Mouse (Mus musculus) CH12.LX (cell line): ENCODE measurements around the gene Kcnh3. TPM values are rescaled to one million over a fixed set of nuclear protein-coding genes. Genes with fewer than 3 reads are reported as not detected.
"Not testable (repeated sequence)": the region's sequence is repeated elsewhere in the genome, so short reads cannot be mapped to it uniquely, and the experiment has no call there.

Experiments
- DNase-seq: peaks from one replicate; pipeline ENCODE4 v3.0.0-alpha.2; 2013; ENCODE audit errors: extremely low read depth
- H3K27ac ChIP-seq: 2 replicates; pipeline ENCODE4 v1.5.1; 2012; ENCODE audit warnings: low read depth, mild to moderate bottlenecking, control low read depth, moderate library complexity; ENCODE audit not compliant: insufficient read depth
- H3K27me3 ChIP-seq: replicated peaks from 2 replicates; pipeline ENCODE3; 2012; ENCODE audit warnings: inconsistent platforms
- H3K36me3 ChIP-seq, 2 experiments: replicated peaks in 1 of 2; 2 replicates each; pipeline versions ENCODE3 to v1.6.1; 2012; ENCODE audit warnings: inconsistent platforms in 1 of 2, low read length in 1 of 2, mild to moderate bottlenecking in 1 of 2, mixed read lengths in 1 of 2, moderate library complexity in 1 of 2; ENCODE audit not compliant: control insufficient read depth in 1 of 2, insufficient read depth in 1 of 2
- H3K4me1 ChIP-seq, 2 experiments: 2 replicates each; pipeline ENCODE4 v1.6.1; 2012; ENCODE audit warnings: inconsistent platforms in 1 of 2, moderate library complexity in 1 of 2; ENCODE audit not compliant: insufficient read depth in 2 of 2, control insufficient read depth in 1 of 2
- H3K4me2 ChIP-seq: 2 replicates; pipeline ENCODE4 v1.6.1; 2012; ENCODE audit warnings: low read depth, mild to moderate bottlenecking, control low read depth; ENCODE audit not compliant: poor library complexity, insufficient read depth, severe bottlenecking
- H3K4me3 ChIP-seq, 3 experiments: fragments of 150-350 bp in 1 of 3; sonication (generic) in 1 of 3; replicated peaks in 1 of 3; 2 replicates each; pipeline versions ENCODE3 to v1.5.1; 2011 to 2012; ENCODE audit warnings: low read depth in 2 of 3, low read length in 2 of 3, mild to moderate bottlenecking in 2 of 3, moderate library complexity in 2 of 3, control low read depth in 1 of 3, improper control_type of control experiment in 1 of 3, inconsistent platforms in 1 of 3, mixed read lengths in 1 of 3; ENCODE audit not compliant: poor library complexity in 1 of 3
- H3K79me2 ChIP-seq: replicated peaks from 2 replicates; pipeline ENCODE4 v1.6.1; 2012; ENCODE audit warnings: mild to moderate bottlenecking, moderate library complexity; ENCODE audit not compliant: control insufficient read depth, poor library complexity, insufficient read depth, severe bottlenecking; ENCODE audit errors: extremely low read depth
- H3K9ac ChIP-seq: 2 replicates; pipeline ENCODE4 v1.6.1; 2012; ENCODE audit warnings: low read depth, mild to moderate bottlenecking, control low read depth, moderate library complexity; ENCODE audit not compliant: insufficient read depth
- H3K9me3 ChIP-seq: replicated peaks from 2 replicates; pipeline ENCODE3; 2012; ENCODE audit warnings: low read length, inconsistent platforms, mixed read lengths
- BHLHE40 ChIP-seq: IDR thresholded peaks from 2 replicates; pipeline ENCODE4 v1.6.1; 2011; ENCODE audit warnings: mild to moderate bottlenecking, low read depth, low read length, improper control_type of control experiment
- CTCF ChIP-seq, 2 experiments: IDR thresholded peaks in 1 of 2; conservative IDR thresholded peaks in 1 of 2; 2 replicates each; pipeline ENCODE4 v1.5.1; 2011 to 2012; ENCODE audit warnings: low read depth in 2 of 2, low read length in 2 of 2, improper control_type of control experiment in 1 of 2, inconsistent platforms in 1 of 2, mild to moderate bottlenecking in 1 of 2, moderate library complexity in 1 of 2
- E2F4 ChIP-seq: IDR thresholded peaks from 2 replicates; pipeline ENCODE4 v1.6.1; 2011; ENCODE audit warnings: low read depth, low read length, improper control_type of control experiment; ENCODE audit not compliant: insufficient replicate concordance
- EP300 ChIP-seq: IDR thresholded peaks from 2 replicates; pipeline ENCODE4 v1.6.1; 2011; ENCODE audit warnings: low read length, improper control_type of control experiment
- ETS1 ChIP-seq: conservative IDR thresholded peaks from 2 replicates; pipeline ENCODE4 v1.6.1; 2012; ENCODE audit warnings: low read depth, mild to moderate bottlenecking, inconsistent platforms, low read length, improper control_type of control experiment, moderate library complexity
- GABPA ChIP-seq: IDR thresholded peaks from 2 replicates; pipeline ENCODE4 v1.6.1; 2012; ENCODE audit warnings: low read depth, low read length, improper control_type of control experiment, inconsistent platforms; ENCODE audit not compliant: insufficient replicate concordance
- JUN ChIP-seq: IDR thresholded peaks from 2 replicates; pipeline ENCODE4 v1.6.1; 2011; ENCODE audit warnings: low read depth, mild to moderate bottlenecking, low read length, improper control_type of control experiment, moderate library complexity; ENCODE audit not compliant: insufficient read depth
- JUND ChIP-seq: conservative IDR thresholded peaks from 2 replicates; pipeline ENCODE4 v1.6.1; 2011; ENCODE audit warnings: low read depth, low read length, improper control_type of control experiment
- MAFK ChIP-seq: IDR thresholded peaks from 2 replicates; pipeline ENCODE4 v1.6.1; 2011; ENCODE audit warnings: low read length, improper control_type of control experiment; ENCODE audit not compliant: insufficient replicate concordance
- MEF2A ChIP-seq: IDR thresholded peaks from 2 replicates; pipeline ENCODE4 v1.6.1; 2014; ENCODE audit warnings: low read depth, mild to moderate bottlenecking, inconsistent platforms, low read length, improper control_type of control experiment, borderline replicate concordance
- MXI1 ChIP-seq: IDR thresholded peaks from 2 replicates; pipeline ENCODE4 v1.6.1; 2011; ENCODE audit warnings: mild to moderate bottlenecking, low read depth, low read length, improper control_type of control experiment
- POLR2A ChIP-seq: IDR thresholded peaks from 2 replicates; pipeline ENCODE4 v1.6.1; 2011; ENCODE audit warnings: low read depth, mild to moderate bottlenecking, improper control_type of control experiment, low read length
- POLR2AphosphoS2 ChIP-seq: IDR thresholded peaks from 2 replicates; pipeline ENCODE4 v1.6.1; 2011; ENCODE audit warnings: low read depth, low read length, improper control_type of control experiment
- RCOR1 ChIP-seq: conservative IDR thresholded peaks from 2 replicates; pipeline ENCODE4 v1.6.1; 2012; ENCODE audit warnings: low read depth, mild to moderate bottlenecking, inconsistent platforms, low read length, improper control_type of control experiment
- SIN3A ChIP-seq: IDR thresholded peaks from 2 replicates; pipeline ENCODE4 v1.6.1; 2012; ENCODE audit warnings: low read length, improper control_type of control experiment, inconsistent platforms
- TBP ChIP-seq: conservative IDR thresholded peaks from 2 replicates; pipeline ENCODE4 v1.6.1; 2011; ENCODE audit warnings: low read depth, low read length, improper control_type of control experiment
- USF1 ChIP-seq: IDR thresholded peaks from 2 replicates; pipeline ENCODE4 v1.6.1; 2014; ENCODE audit warnings: low read depth, mild to moderate bottlenecking, inconsistent platforms, low read length, improper control_type of control experiment
- ZC3H11A ChIP-seq: IDR thresholded peaks from 2 replicates; pipeline ENCODE4 v1.6.1; 2012; ENCODE audit warnings: low read depth, mild to moderate bottlenecking, inconsistent platforms, low read length, improper control_type of control experiment
- ZKSCAN1 ChIP-seq: IDR thresholded peaks from 2 replicates; pipeline ENCODE4 v1.6.1; 2012; ENCODE audit warnings: low read depth, inconsistent platforms, low read length, improper control_type of control experiment, borderline replicate concordance
- dilution Hi-C: fragments of 300-500 bp; cut with MboI; formaldehyde crosslinking; loops from 2 replicates; pipeline ENCODE4 v1.14.3; 2020; ENCODE audit warnings: low sequenced_read_pairs; ENCODE audit not compliant: extremely low pct_unique_long_range_greater_than_20kb, extremely low pct_ligation_motif_present
- in situ Hi-C: fragments of 300-500 bp; cut with MboI; formaldehyde crosslinking; loops from 3 replicates; pipeline ENCODE4 v1.14.3; 2019; ENCODE audit warnings: low sequenced_read_pairs, low pct_ligation_motif_present, low pct_unique_long_range_greater_than_20kb, mixed read lengths
- polyA plus RNA-seq: library from polyadenylated mRNA; unstranded; fragments of >175 nt; gene quantifications from 2 replicates; pipeline ENCODE4 v1.2.1, GENCODE M21; 2012; ENCODE audit warnings: low read depth; ENCODE audit not compliant: insufficient read length
- total RNA-seq, 2 experiments: library from RNA; depleted of rRNA; stranded (reverse); fragments of 300-350 nt in 1 of 2; fragments of >200 nt in 1 of 2; gene quantifications; 2 replicates each; pipeline ENCODE4 v1.2.3; 2012 to 2014

Kcnh3 gene
- total and polyA plus RNA-seq, 3 experiments: not detected

DNA sequence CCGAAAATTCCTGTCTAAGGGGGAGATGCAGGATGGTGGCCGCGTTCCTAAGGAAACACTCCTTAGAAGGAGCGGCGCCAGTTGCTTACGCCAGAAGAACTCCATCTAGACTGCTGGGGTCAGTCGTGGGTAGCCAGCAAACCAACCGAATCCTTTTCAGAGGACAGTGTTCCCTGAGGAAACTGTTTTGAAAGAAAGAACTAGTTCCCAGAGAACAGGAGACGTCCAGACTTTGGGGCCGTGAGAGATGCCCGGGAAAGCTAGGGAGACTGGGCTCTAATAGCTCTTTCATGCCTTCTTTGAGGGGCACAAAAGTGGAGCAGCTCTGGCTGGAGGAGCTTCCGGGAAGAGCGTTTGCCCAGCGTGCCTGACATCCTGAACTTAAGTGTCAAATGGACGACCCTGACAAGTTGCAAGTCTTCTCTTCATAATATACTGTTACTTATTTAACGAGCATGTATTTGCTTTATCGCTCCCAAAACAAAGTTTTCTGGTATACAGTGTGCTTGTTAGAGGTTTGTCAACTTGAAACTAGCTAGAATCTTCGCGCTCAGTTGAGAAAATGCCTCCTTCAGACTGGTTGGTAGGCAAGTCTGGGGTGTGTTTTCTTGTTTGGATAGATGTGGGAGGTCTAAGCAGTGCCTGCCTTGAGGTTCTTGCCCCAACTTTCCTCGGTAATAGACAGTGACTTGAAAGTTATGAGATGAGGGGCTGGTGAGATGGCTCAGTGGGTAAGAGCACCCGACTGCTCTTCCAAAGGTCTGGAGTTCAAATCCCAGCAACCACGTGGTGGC, 27.9 kb downstream of the Kcnh3 start:
- Histone ChIP-seq H3K4me1 (peaks cover 8 to 39% of the 10 kb centered on the region in 2 experiments), H3K4me3 (peak overlapping the region; percentile 67 to 100 (median 85)), H3K9me3 (no peaks in the 10 kb centered on the region), H3K27ac (peak overlapping the region; percentile 37), H3K27me3 (no peaks in the 10 kb centered on the region), H3K9ac (peak overlapping the region; percentile 87), H3K36me3 (peaks cover 19 to 31% of the 10 kb centered on the region in 2 experiments), H3K79me2 (peaks cover 2% of the 10 kb centered on the region; the same call in 1 of the 2 replicates), H3K4me2 (peak overlapping the region; percentile 90)
- peak; percentile 46 for DNase-seq
- dilution Hi-C loops: no loop called here
- TF ChIP-seq MEF2A (no peak), TBP (peak; percentile 92), BHLHE40 (no peak), GABPA (0 out of 2 replicates have a peak, but pooled peaks have one; percentile 2), ZKSCAN1 (no peak)
- in situ Hi-C loops: no loop called here

DNA sequence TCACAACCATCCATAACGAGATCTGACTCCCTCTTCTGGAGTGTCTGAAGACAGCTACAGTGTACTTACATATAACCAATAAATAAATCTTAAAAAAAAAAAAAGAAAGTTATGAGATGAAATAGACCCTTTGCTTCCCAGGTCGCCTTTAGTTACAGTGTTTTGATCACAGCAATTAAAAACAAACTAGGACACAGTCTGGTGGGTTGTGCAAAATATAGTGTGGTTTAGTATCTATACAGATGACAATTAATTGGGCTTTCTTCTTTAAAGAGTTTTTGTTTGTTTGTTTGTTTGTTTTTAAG, 28.5 kb downstream of the Kcnh3 start:
- in situ Hi-C loops, H3K9me3 ChIP-seq, H3K27ac ChIP-seq: not testable (repeated sequence)
- 0 out of 2 replicates have a peak, but pooled peaks have one; percentile 15 for TF ChIP-seq MAFK
- TF ChIP-seq, all 38 proteins: peak for 1; not testable (repeated sequence) for 37
- dilution Hi-C loops, H3K9ac ChIP-seq, DNase-seq, H3K27me3 ChIP-seq, H3K79me2 ChIP-seq, H3K4me3 ChIP-seq, H3K4me2 ChIP-seq: not testable (repeated sequence)
- Histone ChIP-seq H3K4me1 (peaks cover 8 to 39% of the 10 kb centered on the region in 2 experiments), H3K36me3 (peaks cover 14 to 25% of the 10 kb centered on the region in 2 experiments)

GRCm38 (mm10) chr15:99253772-99254171, 29.1 kb downstream of the Kcnh3 start:
- Histone ChIP-seq H3K9me3 (no peaks in the 10 kb centered on the region), H3K79me2 (peaks cover 2% of the 10 kb centered on the region; the same call in 1 of the 2 replicates), H3K27me3 (no peaks in the 10 kb centered on the region), H3K27ac (no peak overlapping the region), H3K9ac (no peak overlapping the region), H3K4me2 (no peak overlapping the region), H3K36me3 (peaks cover 8 to 19% of the 10 kb centered on the region in 2 experiments), H3K4me1 (peaks cover 8 to 39% of the 10 kb centered on the region in 2 experiments), H3K4me3 (no peak overlapping the region)
- TF ChIP-seq MAFK (no peak), MXI1 (no peak), POLR2AphosphoS2 (no peak), GABPA (no peak), USF1 (no peak), ZC3H11A (no peak), JUND (no peak), BHLHE40 (no peak), JUN (no peak), POLR2A (no peak), CTCF (conservative IDR thresholded peaks at IDR 0.05 in 1 of 2, IDR thresholded peaks at IDR 0.05 in 1 of 2; ENCODE audit: low read depth in 2 of 2, low read length in 2 of 2) (no peak), ETS1 (no peak), E2F4 (no peak), EP300 (no peak), SIN3A (no peak), RCOR1 (no peak)
- dilution Hi-C loops: no loop called here
- in situ Hi-C loops: no loop called here
- DNase-seq: no peak
